25 mouse cellular contexts compared by ENCODE assay signal in the genomic region with DNA sequence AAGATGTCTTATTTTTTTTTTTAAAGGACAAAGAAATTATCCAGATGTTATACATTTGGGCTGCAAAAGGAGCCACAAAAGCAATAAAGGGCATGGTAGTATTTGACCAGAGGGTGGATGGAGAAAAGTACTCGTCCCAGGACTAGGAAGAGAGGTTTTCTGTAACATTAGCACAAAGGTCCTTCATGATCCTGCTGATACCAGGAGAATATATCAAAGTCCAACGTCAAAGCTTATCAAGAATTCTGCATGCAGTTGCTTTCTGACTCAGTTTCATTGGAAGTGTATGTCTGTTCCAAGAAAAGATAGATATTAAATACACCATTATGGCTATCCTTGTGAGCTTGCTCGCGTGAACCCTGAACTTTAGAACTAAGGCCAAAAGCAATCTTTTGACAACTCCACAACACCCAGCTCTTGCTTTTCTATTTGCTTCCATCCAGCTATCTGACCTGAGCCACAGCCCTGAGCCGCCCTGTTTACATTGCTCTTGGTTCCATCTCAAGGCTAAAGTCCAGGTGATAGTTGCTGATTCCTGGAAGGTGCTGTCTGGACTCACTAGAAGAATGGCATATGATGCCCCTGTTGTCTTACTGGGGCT. TPM values are rescaled to one million over a fixed set of nuclear protein-coding genes. Genes with fewer than 3 reads are reported as not detected.
A peak's percentile ranks its signal among the peaks of the same experiment; 100 is the strongest.
DNase-seq lines count a peak whose midpoint lies in the region; ATAC-seq and TF ChIP-seq lines count a peak whose summit lies in the region.
"Had no signal": no experiment of that assay in that cellular context is flagged by ENCODE, and none has a peak within 500 bp of the region (broad histone marks: within the 10 kb centered on the region; RNA-seq: fewer than 3 reads in every experiment).

No protein-coding gene starts in this region.

- no peak for TF ChIP-seq CTCF in liver, adult 2 months (IDR thresholded peaks at IDR 0.05; ENCODE audit: low read depth, low read length)
- no peak for TF ChIP-seq CTCF in stomach, postnatal 0 days (IDR thresholded peaks at IDR 0.05; ENCODE audit: low read depth)

- H3K9ac ChIP-seq in intestine, embryonic 14.5 days (ENCODE audit: low read length) = no peak overlapping the region
- no peak overlapping the region for H3K9ac ChIP-seq in liver, adult 2 months (ENCODE audit: low read depth, low read length)
- no peak overlapping the region for H3K9ac ChIP-seq in liver, embryonic 16.5 days (ENCODE audit: low read depth, low read length)
- no peak overlapping the region for H3K9ac ChIP-seq in stomach, postnatal 0 days (ENCODE audit: low read length)
- H3K9ac ChIP-seq: embryonic facial prominence, embryonic 12.5 days; forebrain, postnatal 0 days; heart, embryonic 15.5 days; hindbrain, embryonic 14.5 days; limb, embryonic 12.5 days; lung, embryonic 14.5 days; midbrain, embryonic 15.5 days; neural tube, embryonic 12.5 days had no signal

- no peak for TF ChIP-seq POLR2A in liver, adult 2 months (IDR thresholded peaks at IDR 0.05; ENCODE audit: extremely low read depth, insufficient read depth, low read length)

- DNase-seq in intestine, embryonic 14.5 days (ENCODE audit: low spot score) = no peak
- peak; percentile 93 for DNase-seq in liver, adult 2 months (ENCODE audit: extremely low read depth, low read depth, low spot score)
- peak; percentile 45 for DNase-seq in stomach, postnatal 0 days (ENCODE audit: low spot score)
- no peak for DNase-seq in left cerebral cortex, adult 9 months (ENCODE audit: low spot score in 2 of 2)
- no peak for DNase-seq in layer of hippocampus, adult 9-11 months
- DNase-seq: cerebellum, adult 18-20 months; cerebellum, postnatal 14 days; forebrain, postnatal 0 days; gastrocnemius, postnatal 36 days; heart, postnatal 36 days; kidney, postnatal 36 days; lung, embryonic 14.5 days; lung, postnatal 36 days; retina, postnatal 1 day; right cerebral cortex, postnatal 25 days had no signal

- peak overlapping the region; percentile 27; the same call in 1 of the 2 replicates for H3K27ac ChIP-seq in intestine, embryonic 14.5 days (ENCODE audit: low read depth)
- peak overlapping the region; percentile 54 for H3K27ac ChIP-seq in liver, adult 2 months (replicated peaks; ENCODE audit: insufficient read depth, low read depth, low read length)
- H3K27ac ChIP-seq in liver, embryonic 16.5 days (ENCODE audit: low read length) = peak overlapping the region; percentile 60
- H3K27ac ChIP-seq in stomach, postnatal 0 days (replicated peaks) = 0 out of 2 replicates have a peak overlapping the region, but pooled peaks have one; percentile 18
- H3K27ac ChIP-seq: embryonic facial prominence, embryonic 12.5 days; heart, embryonic 15.5 days; hindbrain, embryonic 14.5 days; left cerebral cortex, adult 2 months; limb, embryonic 12.5 days; midbrain, embryonic 15.5 days; neural tube, embryonic 12.5 days had no signal

- ATAC-seq in intestine, embryonic 14.5 days (replicated peaks; ENCODE audit: low FRiP score, low TSS enrichment, low read depth) = no peak; the same call in 1 of the 2 replicates
- ATAC-seq in liver, embryonic 16.5 days (ENCODE audit: low read depth) = peak; percentile 78
- ATAC-seq in stomach, postnatal 0 days (ENCODE audit: low FRiP score, low TSS enrichment) = peak; percentile 90
- ATAC-seq in megakaryocyte progenitor cell, adult 5-6 weeks (replicated peaks; ENCODE audit: poor library complexity) = no peak
- ATAC-seq: forebrain, postnatal 0 days; inflammation-experienced regulatory T-cells, adult 6 months; midbrain, embryonic 15.5 days had no signal

- no peaks in the 10 kb centered on the region for H3K9me3 ChIP-seq in intestine, embryonic 14.5 days (ENCODE audit: control insufficient read depth, low read length)
- H3K9me3 ChIP-seq in liver, embryonic 16.5 days (replicated peaks; ENCODE audit: control insufficient read depth, low read length) = no peaks in the 10 kb centered on the region
- no peaks in the 10 kb centered on the region for H3K9me3 ChIP-seq in stomach, postnatal 0 days (ENCODE audit: control insufficient read depth, low read length)
- H3K9me3 ChIP-seq: heart, embryonic 15.5 days; midbrain, embryonic 15.5 days had no signal

- no peak overlapping the region for H3K4me3 ChIP-seq in intestine, embryonic 14.5 days (ENCODE audit: low read depth, low read length)
- H3K4me3 ChIP-seq in liver, adult 2 months (ENCODE audit: insufficient read depth, low read depth, low read length) = no peak overlapping the region
- H3K4me3 ChIP-seq in liver, embryonic 16.5 days (ENCODE audit: low read depth, low read length) = no peak overlapping the region
- no peak overlapping the region for H3K4me3 ChIP-seq in stomach, postnatal 0 days (ENCODE audit: low read depth, low read length)
- H3K4me3 ChIP-seq: embryonic facial prominence, embryonic 12.5 days; heart, embryonic 15.5 days; left cerebral cortex, adult 2 months; limb, embryonic 12.5 days; midbrain, embryonic 15.5 days; neural tube, embryonic 12.5 days had no signal

- no peaks in the 10 kb centered on the region for H3K36me3 ChIP-seq in intestine, embryonic 14.5 days (ENCODE audit: control insufficient read depth, insufficient read depth, low read length)
- H3K36me3 ChIP-seq in liver, adult 2 months (ENCODE audit: control insufficient read depth, insufficient read depth, low read length) = no peaks in the 10 kb centered on the region
- H3K36me3 ChIP-seq in liver, embryonic 16.5 days (ENCODE audit: control insufficient read depth, insufficient read depth) = no peaks in the 10 kb centered on the region
- H3K36me3 ChIP-seq in stomach, postnatal 0 days (ENCODE audit: control insufficient read depth, insufficient read depth, low read length) = no peaks in the 10 kb centered on the region
- H3K36me3 ChIP-seq: embryonic facial prominence, embryonic 12.5 days; heart, embryonic 15.5 days; limb, embryonic 12.5 days; midbrain, embryonic 15.5 days; neural tube, embryonic 12.5 days had no signal

- no peak overlapping the region for H3K4me2 ChIP-seq in intestine, embryonic 14.5 days (ENCODE audit: low read length)
- H3K4me2 ChIP-seq in liver, embryonic 16.5 days (ENCODE audit: low read depth, low read length) = no peak overlapping the region
- no peak overlapping the region for H3K4me2 ChIP-seq in stomach, postnatal 0 days (replicated peaks; ENCODE audit: low read depth)
- H3K4me2 ChIP-seq: embryonic facial prominence, embryonic 12.5 days; heart, embryonic 15.5 days; hindbrain, embryonic 14.5 days; limb, embryonic 12.5 days; lung, embryonic 14.5 days; midbrain, embryonic 15.5 days; neural tube, embryonic 12.5 days had no signal

- TF ChIP-seq EP300 in stomach, postnatal 0 days (optimal IDR thresholded peaks at IDR 0.05) = no peak

- H3K4me1 ChIP-seq in intestine, embryonic 14.5 days (replicated peaks; ENCODE audit: control insufficient read depth, insufficient read depth, low read length) = no peaks in the 10 kb centered on the region
- peaks cover 6% of the 10 kb centered on the region; the same call in 1 of the 2 replicates for H3K4me1 ChIP-seq in liver, adult 2 months (ENCODE audit: control insufficient read depth, insufficient read depth, low read length)
- no peaks in the 10 kb centered on the region for H3K4me1 ChIP-seq in liver, embryonic 16.5 days (ENCODE audit: control insufficient read depth, low read depth, low read length)
- no peaks in the 10 kb centered on the region for H3K4me1 ChIP-seq in stomach, postnatal 0 days (replicated peaks; ENCODE audit: control insufficient read depth, insufficient read depth)
- H3K4me1 ChIP-seq: embryonic facial prominence, embryonic 12.5 days; heart, embryonic 15.5 days; limb, embryonic 12.5 days; midbrain, embryonic 15.5 days; neural tube, embryonic 12.5 days had no signal

- H3K79me2 ChIP-seq in liver, adult 2 months (ENCODE audit: control insufficient read depth, insufficient read depth, low read length) = no peaks in the 10 kb centered on the region

- H3K27me3 ChIP-seq in intestine, embryonic 14.5 days (replicated peaks; ENCODE audit: control insufficient read depth, insufficient read depth, low read length) = no peaks in the 10 kb centered on the region
- no peaks in the 10 kb centered on the region for H3K27me3 ChIP-seq in liver, adult 2 months (ENCODE audit: control insufficient read depth, insufficient read depth, low read length)
- no peaks in the 10 kb centered on the region for H3K27me3 ChIP-seq in liver, embryonic 16.5 days (ENCODE audit: control insufficient read depth, insufficient read depth, low read depth, low read length)
- H3K27me3 ChIP-seq in stomach, postnatal 0 days (ENCODE audit: control insufficient read depth, insufficient read depth, low read length) = no peaks in the 10 kb centered on the region
- H3K27me3 ChIP-seq: embryonic facial prominence, embryonic 12.5 days; heart, embryonic 15.5 days; limb, embryonic 12.5 days; midbrain, embryonic 15.5 days; neural tube, embryonic 12.5 days had no signal

- 70% methylated on average over 5 of the region's 5 CpGs for WGBS in intestine, embryonic 14.5 days
- WGBS in liver, adult 2 months = 21% methylated on average over 5 of the region's 5 CpGs
- WGBS in liver, embryonic 16.5 days (ENCODE audit: insufficient replicate concordance) = 37% methylated on average over 5 of the region's 5 CpGs
- WGBS in stomach, postnatal 0 days = 63% methylated on average over 5 of the region's 5 CpGs

RNA-seq across cellular contexts. Expression of a gene that starts 16.7 kb away (rescaled TPM):
- polyA plus RNA-seq in intestine, embryonic 14.5 days (2014; fragmentation: Nextera tagmentation; extraction: Ambion mirVana) = 70.9 and 77.2 TPM in 2 replicates
- total RNA-seq in liver, adult 2 months (2014; rRNA removed) = 38.1 and 43.8 TPM in 2 replicates
- 51.2 and 53.3 TPM in 2 replicates for polyA plus RNA-seq in liver, adult 2 months (2012; rRNA removed)
- 48.8 and 49.8 TPM in 2 replicates for polyA plus RNA-seq in liver, embryonic 16.5 days (2015; fragmentation: Nextera tagmentation; extraction: Ambion mirVana)
- 145 and 153 TPM in 2 replicates for polyA plus RNA-seq in stomach, postnatal 0 days (2015; fragmentation: Nextera tagmentation; extraction: Ambion mirVana)
- 74.3 and 75.3 TPM in 2 replicates for total RNA-seq in megakaryocyte progenitor cell, adult 5-6 weeks (2015)
- 26.6 and 26.9 TPM in 2 replicates for total RNA-seq in megakaryocyte progenitor cell, adult 5-6 weeks (2017)

RNA-seq across cellular contexts. Expression of a gene that starts 37.9 kb away (rescaled TPM):
- polyA plus RNA-seq in intestine, embryonic 14.5 days (2014; fragmentation: Nextera tagmentation; extraction: Ambion mirVana) = 4.3 and 4.8 TPM in 2 replicates
- 0.55 and 0.81 TPM in 2 replicates for total RNA-seq in liver, adult 2 months (2014; rRNA removed)
- 0.05 and 0.17 TPM in 2 replicates for polyA plus RNA-seq in liver, adult 2 months (2012; rRNA removed)
- polyA plus RNA-seq in liver, embryonic 16.5 days (2015; fragmentation: Nextera tagmentation; extraction: Ambion mirVana) = 18.9 and 21.0 TPM in 2 replicates
- polyA plus RNA-seq in stomach, postnatal 0 days (2015; fragmentation: Nextera tagmentation; extraction: Ambion mirVana) = 1.4 and 1.5 TPM in 2 replicates
- total RNA-seq in megakaryocyte progenitor cell, adult 5-6 weeks (2015) = 19.3 and 21.9 TPM in 2 replicates
- 25.9 and 26.1 TPM in 2 replicates for total RNA-seq in megakaryocyte progenitor cell, adult 5-6 weeks (2017)

Comparison
In these comparisons a context has a peak if more than half of its experiments do, and no peak if none do; other contexts are left out.
1. ATAC-seq: peak in liver, embryonic 16.5 days (single experiment) and stomach, postnatal 0 days (single experiment); none in intestine, embryonic 14.5 days (single experiment) and megakaryocyte progenitor cell, adult 5-6 weeks (single experiment).
2. DNase-seq: peak in liver, adult 2 months (single experiment) and stomach, postnatal 0 days (single experiment); none in intestine, embryonic 14.5 days (single experiment), left cerebral cortex, adult 9 months (0 of 2) and layer of hippocampus, adult 9-11 months (single experiment).
3. Peak in every context shown above with its lines, with median percentiles within 50 percentile points of each other: H3K27ac ChIP-seq.